Mouse (Mus musculus) intestine, embryonic 16.5 days (tissue): ENCODE results near the gene Cops7b. TPM values are rescaled to one million over a fixed set of nuclear protein-coding genes. Genes with fewer than 3 reads are reported as not detected.

ENCODE experiments used
- ATAC-seq: fragments of 200-750 bp; cut with Nextera tagmentation; 2 replicates; pipeline ENCODE4 v1.8.0; 2017; ENCODE audit warnings: moderate TSS enrichment, moderate library complexity
- H3K27ac ChIP-seq: fragments of 300-500 bp; sonication (generic); 2 replicates; pipeline ENCODE4 v1.5.1; 2014; ENCODE audit warnings: mild to moderate bottlenecking, low read length
- H3K27me3 ChIP-seq: fragments of 300-500 bp; sonication (generic); replicated peaks from 2 replicates; pipeline ENCODE4 v1.6.1; 2014; ENCODE audit warnings: low read length, control low read depth, mixed read lengths; ENCODE audit not compliant: control insufficient read depth, insufficient read depth
- H3K36me3 ChIP-seq: fragments of 300-500 bp; sonication (generic); 2 replicates; pipeline ENCODE4 v1.6.1; 2014; ENCODE audit warnings: low read length, control low read depth; ENCODE audit not compliant: control insufficient read depth, insufficient read depth
- H3K4me1 ChIP-seq: fragments of 300-500 bp; sonication (generic); 2 replicates; pipeline ENCODE4 v1.6.1; 2014; ENCODE audit warnings: low read length, control low read depth, mixed read lengths; ENCODE audit not compliant: control insufficient read depth, insufficient read depth
- H3K4me2 ChIP-seq: fragments of 300-500 bp; sonication (generic); 2 replicates; pipeline ENCODE4 v1.6.1; 2014; ENCODE audit warnings: low read depth, low read length, control low read depth
- H3K4me3 ChIP-seq: fragments of 300-500 bp; sonication (generic); 2 replicates; pipeline ENCODE4 v1.5.1; 2014; ENCODE audit warnings: mild to moderate bottlenecking, low read length
- H3K9ac ChIP-seq: fragments of 300-500 bp; sonication (generic); 2 replicates; pipeline ENCODE4 v1.6.1; 2014; ENCODE audit warnings: low read depth, low read length
- H3K9me3 ChIP-seq: fragments of 300-500 bp; sonication (generic); 2 replicates; pipeline ENCODE4 v1.6.1; 2016; ENCODE audit warnings: low read length, control low read depth; ENCODE audit not compliant: control insufficient read depth
- WGBS: fragments of 180-500 bp; shearing (Covaris S2); extraction: QIAGEN DNeasy Blood & Tissue Kit; methylation state at CpG from one replicate; pipeline ENCODE4 v1.1.7; 2014; 5-methylcytosine and 5-hydroxymethylcytosine counted together
- polyA plus RNA-seq: library from polyadenylated mRNA; unstranded; fragments of >200 nt; fragmentation: Nextera tagmentation; extraction: Ambion mirVana; gene quantifications from 2 replicates; pipeline ENCODE4 v1.2.1, GENCODE M21; 2015

Gene Cops7b
- polyA plus RNA-seq, 1 experiment from 2014 or later, result 35.1 TPM

DNA sequence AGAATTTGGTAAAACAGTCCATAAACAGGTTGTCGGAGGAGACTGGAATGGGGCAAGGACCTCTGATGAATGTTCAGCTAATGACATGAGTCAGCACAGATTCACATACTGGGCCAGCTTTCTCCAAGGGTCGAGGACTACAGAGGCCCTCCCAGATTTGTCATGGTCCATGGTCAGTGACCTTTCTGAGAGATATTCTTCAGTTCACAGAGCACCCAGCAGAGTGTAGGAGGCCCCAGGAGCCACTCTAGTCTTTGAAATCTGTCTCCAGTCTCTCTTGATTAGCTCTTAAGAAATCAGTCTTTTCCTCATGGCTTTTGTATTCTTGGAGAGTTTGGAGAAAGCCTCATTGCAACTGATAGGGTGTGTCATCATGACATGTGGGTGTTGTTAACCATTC lies 39.6 kb downstream of the Cops7b start:
- ATAC-seq, result 0 out of 2 replicates have a peak, but pooled peaks have one; percentile 14
- peaks cover 7% of the 10 kb centered on the region for H3K4me1 ChIP-seq

DNA sequence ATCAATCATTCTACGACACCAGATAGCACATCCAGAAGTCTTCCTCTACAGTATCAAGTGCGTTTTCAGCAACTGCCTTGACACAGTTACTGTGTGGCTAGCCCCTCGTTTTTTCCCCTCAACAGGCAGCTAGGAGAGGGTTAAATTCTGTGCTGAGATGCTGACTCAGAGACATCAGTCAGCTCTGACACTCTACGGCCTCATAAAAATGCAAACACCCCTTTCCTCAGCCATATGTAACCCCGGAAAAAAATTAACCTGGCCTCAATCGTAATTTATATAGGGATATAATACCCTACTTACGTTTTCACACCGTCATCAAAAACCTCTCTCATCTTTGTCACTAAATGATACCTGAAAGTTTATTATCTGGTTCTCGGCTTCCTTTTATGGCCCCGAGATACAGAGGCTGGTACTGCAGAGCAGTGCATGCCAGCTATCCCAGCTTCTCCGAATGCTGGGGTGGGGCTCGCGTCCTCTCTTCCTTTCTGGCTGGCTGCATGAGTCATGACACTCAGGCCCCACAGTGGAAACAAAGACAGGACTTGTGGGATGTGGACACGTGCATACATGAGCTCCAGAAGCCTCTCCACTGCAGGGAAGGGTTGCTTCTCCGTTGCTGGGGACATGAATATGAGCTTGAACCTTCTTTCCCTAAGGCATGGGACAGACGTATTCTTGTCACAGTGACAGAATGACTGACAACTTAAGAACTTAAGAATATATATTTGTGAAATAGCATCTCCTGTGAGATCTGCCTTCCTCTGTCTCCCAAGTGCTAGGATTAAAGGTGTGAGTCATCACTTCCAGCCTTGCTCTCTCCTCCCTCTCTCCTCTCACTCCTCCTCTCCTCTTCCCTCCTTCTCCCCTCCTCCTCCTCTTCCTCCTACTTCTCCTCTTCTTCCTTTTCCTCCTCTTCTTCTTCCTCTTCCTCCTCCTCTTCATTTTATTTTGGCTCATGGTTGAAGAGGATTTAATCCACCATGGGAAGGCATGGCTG lies 40.6 kb downstream of the Cops7b start:
- no peak overlapping the region for H3K27ac ChIP-seq

More for the DNA sequence above, 39.6 kb downstream of the Cops7b start:
- Histone ChIP-seq H3K4me2 (no peak overlapping the region), H3K36me3 (no peaks in the 10 kb centered on the region), H3K9ac (no peak overlapping the region), H3K27me3 (no peaks in the 10 kb centered on the region), H3K9me3 (no peaks in the 10 kb centered on the region), H3K27ac (no peak overlapping the region), H3K4me3 (no peak overlapping the region)
- WGBS, result 72% methylated on average over 2 of the region's 2 CpGs

GRCm38 (mm10) chr1:86628270-86628669 lies 45.6 kb downstream of the Cops7b start:
- H3K4me3 ChIP-seq, result no peak overlapping the region
- ATAC-seq, result no peak
- 67% methylated on average over 3 of the region's 3 CpGs for WGBS

More for the DNA sequence above, 40.6 kb downstream of the Cops7b start:
- Histone ChIP-seq H3K9ac (no peak overlapping the region), H3K4me3 (no peak overlapping the region), H3K4me2 (0 out of 2 replicates have a peak overlapping the region, but pooled peaks have one; percentile 14), H3K9me3 (no peaks in the 10 kb centered on the region), H3K27me3 (no peaks in the 10 kb centered on the region), H3K36me3 (no peaks in the 10 kb centered on the region), H3K4me1 (peaks cover 7% of the 10 kb centered on the region)
- WGBS, result 24% methylated on average over 16 of the region's 16 CpGs
- ATAC-seq, result peak; percentile 85

DNA sequence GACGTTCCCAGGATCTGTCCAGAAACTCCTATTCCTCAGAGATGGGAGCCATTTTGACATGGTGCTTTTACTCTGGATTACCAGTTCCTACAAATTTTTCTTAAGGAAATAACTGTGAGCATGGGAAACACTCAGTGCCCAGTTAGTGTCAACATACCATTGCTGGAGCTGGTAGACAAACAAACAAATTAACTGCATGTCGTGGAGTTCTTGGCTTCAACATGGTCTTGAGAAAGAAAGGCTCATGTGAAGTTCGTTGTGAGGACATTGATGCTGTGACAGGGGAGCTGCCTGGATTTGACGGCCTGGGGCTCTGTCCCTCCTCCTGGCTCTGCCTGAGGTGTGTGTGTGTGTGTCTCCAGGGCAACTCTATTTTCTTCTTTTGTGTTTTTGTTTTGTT lies 47.2 kb downstream of the Cops7b start:
- Histone ChIP-seq H3K9ac (no peak overlapping the region), H3K4me1 (peaks cover 16% of the 10 kb centered on the region), H3K4me2 (no peak overlapping the region), H3K27me3 (no peaks in the 10 kb centered on the region), H3K27ac (no peak overlapping the region), H3K36me3 (no peaks in the 10 kb centered on the region), H3K9me3 (no peaks in the 10 kb centered on the region), H3K4me3 (no peak overlapping the region)
- no peak for ATAC-seq
- 60% methylated on average over 4 of the region's 4 CpGs for WGBS

More at GRCm38 (mm10) chr1:86628270-86628669, 45.6 kb downstream of the Cops7b start:
- H3K36me3 ChIP-seq, result no peaks in the 10 kb centered on the region
- H3K27me3 ChIP-seq, result no peaks in the 10 kb centered on the region
- H3K9ac ChIP-seq, result no peak overlapping the region
- H3K9me3 ChIP-seq, result no peaks in the 10 kb centered on the region
- no peak overlapping the region for H3K4me2 ChIP-seq
- H3K27ac ChIP-seq, result no peak overlapping the region
- H3K4me1 ChIP-seq, result peaks cover 16% of the 10 kb centered on the region

- Histone ChIP-seq H3K27ac (no peak overlapping the region), H3K9me3 (no peaks in the 10 kb centered on the region), H3K4me1 (peaks cover 16% of the 10 kb centered on the region), H3K4me2 (no peak overlapping the region), H3K27me3 (no peaks in the 10 kb centered on the region), H3K4me3 (no peak overlapping the region), H3K9ac (no peak overlapping the region), H3K36me3 (no peaks in the 10 kb centered on the region)
- WGBS, result 76% methylated on average over 4 of the region's 4 CpGs
- no peak for ATAC-seq
Observed at GRCm38 (mm10) chr1:86630527-86630926, 47.8 kb downstream of the Cops7b start.

GRCm38 (mm10) chr1:86632732-86633380 lies 50.2 kb downstream of the Cops7b start:
- Histone ChIP-seq H3K4me2 (peak overlapping the region; percentile 25; the same call in 1 of the 2 replicates), H3K4me1 (peaks cover 16% of the 10 kb centered on the region), H3K9me3 (no peaks in the 10 kb centered on the region), H3K9ac (no peak overlapping the region), H3K27me3 (no peaks in the 10 kb centered on the region), H3K4me3 (no peak overlapping the region), H3K36me3 (no peaks in the 10 kb centered on the region), H3K27ac (peak overlapping the region; percentile 80)
- 38% methylated on average over 6 of the region's 6 CpGs for WGBS
- ATAC-seq, result peak; percentile 80

GRCm38 (mm10) chr1:86633434-86633833 lies 50.7 kb downstream of the Cops7b start:
- WGBS, result 45% methylated on average over 3 of the region's 3 CpGs
- Histone ChIP-seq H3K9me3 (no peaks in the 10 kb centered on the region), H3K4me3 (no peak overlapping the region), H3K27me3 (no peaks in the 10 kb centered on the region), H3K27ac (peak overlapping the region; percentile 80), H3K36me3 (no peaks in the 10 kb centered on the region), H3K9ac (no peak overlapping the region), H3K4me1 (peaks cover 16% of the 10 kb centered on the region), H3K4me2 (no peak overlapping the region)
- ATAC-seq, result no peak

- H3K4me2 ChIP-seq, result no peak overlapping the region
- H3K27ac ChIP-seq, result no peak overlapping the region
- H3K27me3 ChIP-seq, result no peaks in the 10 kb centered on the region
- no peaks in the 10 kb centered on the region for H3K36me3 ChIP-seq
- WGBS, result 62% methylated on average over 7 of the region's 7 CpGs
- H3K9me3 ChIP-seq, result no peaks in the 10 kb centered on the region
- H3K9ac ChIP-seq, result no peak overlapping the region
- ATAC-seq, result no peak
- no peak overlapping the region for H3K4me3 ChIP-seq
- H3K4me1 ChIP-seq, result peaks cover 16% of the 10 kb centered on the region
Observed at GRCm38 (mm10) chr1:86633840-86634750, 51.4 kb downstream of the Cops7b start.
